Mouse (Mus musculus): ENCODE data around the gene Gbx2. TPM values are rescaled to one million over a fixed set of nuclear protein-coding genes. Genes with fewer than 3 reads are reported as not detected.

Gbx2 gene
- total and polyA plus RNA-seq, 2 experiments from 2014 or later, result 22.1 to 26.9 TPM

DNA sequence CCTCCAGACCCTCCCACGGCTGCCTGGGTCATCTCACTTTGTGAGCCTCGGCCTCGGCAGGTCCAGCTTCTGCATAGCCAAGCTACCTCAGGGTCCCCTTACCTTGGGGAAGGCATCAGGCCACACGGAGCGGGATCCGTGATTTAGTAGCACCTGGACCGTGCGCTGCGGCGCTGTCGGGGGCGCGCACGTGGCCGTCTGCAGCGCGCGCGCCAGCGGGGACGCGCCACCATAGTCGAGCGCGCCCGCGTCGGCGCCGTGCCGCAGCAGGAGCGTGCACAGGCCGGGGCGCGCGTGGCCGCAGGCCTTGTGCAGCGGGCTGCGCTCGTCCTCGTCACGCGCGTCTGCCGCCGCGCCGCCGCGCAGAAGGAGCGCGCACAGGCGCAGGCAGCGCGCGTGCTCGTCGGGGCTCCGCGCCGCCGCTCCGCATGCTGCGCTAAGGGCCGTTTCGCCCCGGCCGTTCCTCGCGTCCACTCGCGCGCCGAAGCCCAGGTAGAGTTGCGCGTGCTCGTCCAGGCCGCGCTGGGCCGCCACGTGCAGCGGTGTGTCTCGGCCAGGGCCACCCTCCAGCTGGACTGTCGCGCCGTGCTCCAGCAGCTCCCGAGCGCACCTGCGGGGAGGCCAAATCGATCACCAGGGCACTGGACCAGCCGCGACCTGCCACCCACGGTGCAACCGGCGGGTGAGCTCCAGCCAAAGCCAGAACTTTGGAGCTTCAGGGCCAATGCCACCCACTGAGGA is 37.3 kb upstream of the Gbx2 start:
- H3K4me1 ChIP-seq (ENCODE audit: insufficient read depth, low read length), result no peaks in the 10 kb centered on the region
- H3K36me3 ChIP-seq (ENCODE audit: insufficient read depth, low read length), result no peaks in the 10 kb centered on the region
- peak overlapping the region; percentile 63 for H3K4me2 ChIP-seq (ENCODE audit: low read depth, low read length)
- whole genome bisulfite sequencing, result under 1% methylated on average over 94 of the region's 95 CpGs
- DNase-seq (ENCODE audit: low spot score) (peak; percentile 90), ATAC-seq (peak; percentile 72)
- H3K27ac ChIP-seq, result peak overlapping the region; percentile 74
- peak overlapping the region; percentile 45 for H3K4me3 ChIP-seq (ENCODE audit: low read length)
- no peaks in the 10 kb centered on the region for H3K9me3 ChIP-seq (ENCODE audit: low read length)
- TF ChIP-seq CTCF (IDR thresholded peaks at IDR 0.05; ENCODE audit: low read depth), result no peak
- peak overlapping the region; percentile 55 for H3K9ac ChIP-seq (replicated peaks; ENCODE audit: low read length)
- H3K27me3 ChIP-seq (ENCODE audit: insufficient read depth, low read length), result peaks cover 12% of the 10 kb centered on the region

DNA sequence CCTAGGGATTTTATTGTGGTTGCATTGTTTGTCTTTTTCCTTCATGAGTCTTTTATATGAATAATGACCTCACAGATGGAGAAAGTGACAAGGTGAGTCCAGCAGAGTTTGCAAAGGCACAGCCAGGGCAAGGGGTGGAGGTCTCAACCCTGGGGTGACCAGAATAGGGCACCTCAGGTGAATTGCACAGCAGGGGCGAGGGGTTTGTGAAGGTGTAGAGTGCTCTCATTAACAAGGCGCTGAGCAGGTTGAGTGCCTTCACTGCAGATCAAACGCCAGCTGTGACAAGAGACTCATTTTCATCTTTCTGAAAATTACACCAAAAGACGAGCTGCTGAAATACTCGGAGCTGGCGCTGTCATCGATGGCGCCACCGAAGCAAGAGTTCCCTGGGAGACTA is 36.6 kb upstream of the Gbx2 start:
- Histone ChIP-seq H3K27ac (peak overlapping the region; percentile 74), H3K9ac (replicated peaks; ENCODE audit: low read length) (peak overlapping the region; percentile 55; the same call in 1 of the 2 replicates), H3K9me3 (ENCODE audit: low read length) (no peaks in the 10 kb centered on the region), H3K4me1 (ENCODE audit: insufficient read depth, low read length) (no peaks in the 10 kb centered on the region), H3K27me3 (ENCODE audit: insufficient read depth, low read length) (peaks cover 12% of the 10 kb centered on the region), H3K4me3 (ENCODE audit: low read length) (peak overlapping the region; percentile 45), H3K4me2 (ENCODE audit: low read depth, low read length) (peak overlapping the region; percentile 63), H3K36me3 (ENCODE audit: insufficient read depth, low read length) (no peaks in the 10 kb centered on the region)
- ATAC-seq (no peak), DNase-seq (ENCODE audit: low spot score) (peak; percentile 20)
- 15% methylated on average over 9 of the region's 9 CpGs for WGBS
- TF ChIP-seq CTCF (IDR thresholded peaks at IDR 0.05; ENCODE audit: low read depth), result no peak

DNA sequence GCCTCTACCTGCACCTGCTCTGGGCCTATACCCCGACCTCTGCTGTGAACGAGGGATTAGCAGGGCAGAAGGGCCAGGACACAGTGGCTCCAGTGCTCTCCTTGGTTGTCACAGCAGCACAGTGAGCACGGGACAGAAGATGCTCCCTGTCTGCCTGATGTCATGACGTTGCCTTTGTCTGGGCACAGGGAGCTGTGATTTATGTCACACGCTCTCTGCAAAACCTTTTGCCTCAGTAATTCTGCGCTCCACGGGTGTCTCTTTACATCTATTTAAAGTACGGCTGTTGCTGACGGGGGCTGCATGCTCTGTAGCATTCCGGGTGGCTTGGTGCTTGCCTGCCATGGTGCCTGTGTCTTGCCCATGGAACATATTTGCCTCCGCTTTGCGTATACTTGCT is 33.4 kb upstream of the Gbx2 start:
- Histone ChIP-seq H3K4me3 (ENCODE audit: low read length) (no peak overlapping the region), H3K9me3 (ENCODE audit: low read length) (no peaks in the 10 kb centered on the region), H3K9ac (replicated peaks; ENCODE audit: low read length) (no peak overlapping the region), H3K27ac (no peak overlapping the region), H3K4me2 (ENCODE audit: low read depth, low read length) (no peak overlapping the region), H3K4me1 (ENCODE audit: insufficient read depth, low read length) (no peaks in the 10 kb centered on the region), H3K27me3 (ENCODE audit: insufficient read depth, low read length) (no peaks in the 10 kb centered on the region), H3K36me3 (ENCODE audit: insufficient read depth, low read length) (no peaks in the 10 kb centered on the region)
- ATAC-seq, result no peak
- TF ChIP-seq CTCF (IDR thresholded peaks at IDR 0.05; ENCODE audit: low read depth), result no peak
- WGBS, result 28% methylated on average over 12 of the region's 12 CpGs
- DNase-seq (ENCODE audit: low spot score), result no peak

DNA sequence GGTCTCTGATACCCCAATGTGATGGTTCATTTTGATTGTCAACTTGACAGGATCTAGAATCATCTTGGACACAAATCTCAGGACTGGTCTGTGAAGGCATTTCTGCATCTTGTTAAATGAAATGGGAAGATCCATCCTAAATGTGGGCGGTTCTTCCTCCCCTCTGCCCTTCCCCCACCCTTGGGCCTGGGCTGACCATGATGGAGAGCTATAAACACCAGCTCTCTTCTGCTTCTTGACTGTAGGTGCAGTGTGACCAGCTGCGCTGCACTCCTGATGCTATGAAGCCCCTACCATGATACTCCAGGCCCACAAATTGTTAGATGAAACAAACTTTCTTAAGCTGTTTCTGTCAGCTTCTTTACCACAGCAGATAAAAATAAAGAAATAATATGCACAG is 32.3 kb upstream of the Gbx2 start:
- H3K4me1 ChIP-seq (ENCODE audit: insufficient read depth, low read length), result no peaks in the 10 kb centered on the region
- no peak overlapping the region for H3K4me2 ChIP-seq (ENCODE audit: low read depth, low read length)
- H3K9me3 ChIP-seq (ENCODE audit: low read length), result no peaks in the 10 kb centered on the region
- H3K27me3 ChIP-seq (ENCODE audit: insufficient read depth, low read length), result no peaks in the 10 kb centered on the region
- H3K9ac ChIP-seq (replicated peaks; ENCODE audit: low read length), result no peak overlapping the region
- H3K27ac ChIP-seq, result no peak overlapping the region
- WGBS, result 84% methylated on average over 2 of the region's 2 CpGs
- no peak for TF ChIP-seq CTCF (IDR thresholded peaks at IDR 0.05; ENCODE audit: low read depth)
- DNase-seq (ENCODE audit: low spot score) (no peak), ATAC-seq (no peak)
- H3K4me3 ChIP-seq (ENCODE audit: low read length), result no peak overlapping the region
- H3K36me3 ChIP-seq (ENCODE audit: insufficient read depth, low read length), result no peaks in the 10 kb centered on the region

DNA sequence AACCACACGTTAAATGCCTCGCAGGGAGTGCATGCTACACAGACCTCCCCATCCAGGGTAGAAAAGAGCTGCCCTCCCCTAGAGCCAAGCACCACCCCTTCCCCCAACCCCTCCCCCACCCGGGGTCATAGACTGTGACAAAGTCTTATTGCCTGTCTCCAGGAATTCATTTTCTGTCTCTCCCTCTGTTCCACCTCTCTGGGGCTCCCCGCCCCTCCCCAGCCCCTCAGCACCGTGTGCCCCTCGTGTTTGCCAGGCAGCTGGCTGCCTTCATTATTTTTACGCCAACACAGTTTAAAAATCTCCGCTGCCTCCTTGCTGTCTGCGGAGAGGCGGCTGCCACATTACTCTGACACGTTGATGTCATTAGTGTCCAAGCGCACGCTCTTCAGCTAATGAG is 31.1 kb upstream of the Gbx2 start:
- H3K4me1 ChIP-seq (ENCODE audit: insufficient read depth, low read length), result no peaks in the 10 kb centered on the region
- 0 out of 2 replicates have a peak, but pooled peaks have one; percentile 36 for ATAC-seq
- 5% methylated on average over 13 of the region's 13 CpGs for WGBS
- no peak overlapping the region for H3K4me3 ChIP-seq (ENCODE audit: low read length)
- no peak overlapping the region for H3K27ac ChIP-seq
- peak overlapping the region; percentile 26 for H3K4me2 ChIP-seq (ENCODE audit: low read depth, low read length)
- no peak overlapping the region for H3K9ac ChIP-seq (replicated peaks; ENCODE audit: low read length)
- no peaks in the 10 kb centered on the region for H3K27me3 ChIP-seq (ENCODE audit: insufficient read depth, low read length)
- DNase-seq (ENCODE audit: low spot score), result peak; percentile 40
- no peaks in the 10 kb centered on the region for H3K36me3 ChIP-seq (ENCODE audit: insufficient read depth, low read length)
- no peak for TF ChIP-seq CTCF (IDR thresholded peaks at IDR 0.05; ENCODE audit: low read depth)
- H3K9me3 ChIP-seq (ENCODE audit: low read length), result no peaks in the 10 kb centered on the region

- Histone ChIP-seq H3K36me3 (ENCODE audit: insufficient read depth, low read length) (no peaks in the 10 kb centered on the region), H3K4me3 (ENCODE audit: low read length) (no peak overlapping the region), H3K4me2 (ENCODE audit: low read depth, low read length) (no peak overlapping the region), H3K4me1 (ENCODE audit: insufficient read depth, low read length) (no peaks in the 10 kb centered on the region), H3K9me3 (ENCODE audit: low read length) (no peaks in the 10 kb centered on the region), H3K27ac (no peak overlapping the region), H3K9ac (replicated peaks; ENCODE audit: low read length) (no peak overlapping the region), H3K27me3 (ENCODE audit: insufficient read depth, low read length) (no peaks in the 10 kb centered on the region)
- DNase-seq (ENCODE audit: low spot score), result no peak
- 85% methylated on average over 4 of the region's 4 CpGs for WGBS
- TF ChIP-seq CTCF (IDR thresholded peaks at IDR 0.05; ENCODE audit: low read depth), result no peak
- no peak for ATAC-seq
These were observed 28.4 kb upstream of the Gbx2 start for GRCm38 (mm10) chr1:89959393-89959792.

GRCm38 (mm10) chr1:89943202-89943601 is 12.2 kb upstream of the Gbx2 start:
- Histone ChIP-seq H3K4me2 (ENCODE audit: low read depth, low read length) (0 out of 2 replicates have a peak overlapping the region, but pooled peaks have one; percentile 13), H3K9ac (replicated peaks; ENCODE audit: low read length) (no peak overlapping the region), H3K9me3 (ENCODE audit: low read length) (no peaks in the 10 kb centered on the region), H3K27me3 (ENCODE audit: insufficient read depth, low read length) (peaks cover 34% of the 10 kb centered on the region), H3K36me3 (ENCODE audit: insufficient read depth, low read length) (no peaks in the 10 kb centered on the region), H3K4me3 (ENCODE audit: low read length) (no peak overlapping the region), H3K27ac (no peak overlapping the region), H3K4me1 (ENCODE audit: insufficient read depth, low read length) (0 out of 2 replicates have a peak, but pooled peaks cover 6% of the 10 kb centered on the region)
- TF ChIP-seq CTCF (IDR thresholded peaks at IDR 0.05; ENCODE audit: low read depth), result peak; percentile 89
- DNase-seq (ENCODE audit: low spot score), result peak; percentile 88
- WGBS, result 1% methylated on average over 16 of the region's 16 CpGs
- ATAC-seq, result peak; percentile 61; the same call in 1 of the 2 replicates
